Mouse (Mus musculus) T-helper 2 cell (primary cell): ENCODE measurements at regions not wholly inside any gene's neighbourhood (a gene's known extent, or its start where the extent isn't known, plus 50 kb on each side); places are given as distances from the start of the nearest gene placed in this dataset.

Experiments used
- in situ Hi-C: fragments of 300-600 bp; cut with MboI, MseI; formaldehyde crosslinking; loops from one replicate; pipeline ENCODE4 v1.15.1; 2025; ENCODE audit warnings: high pct_unique_total_duplicates

DNA sequence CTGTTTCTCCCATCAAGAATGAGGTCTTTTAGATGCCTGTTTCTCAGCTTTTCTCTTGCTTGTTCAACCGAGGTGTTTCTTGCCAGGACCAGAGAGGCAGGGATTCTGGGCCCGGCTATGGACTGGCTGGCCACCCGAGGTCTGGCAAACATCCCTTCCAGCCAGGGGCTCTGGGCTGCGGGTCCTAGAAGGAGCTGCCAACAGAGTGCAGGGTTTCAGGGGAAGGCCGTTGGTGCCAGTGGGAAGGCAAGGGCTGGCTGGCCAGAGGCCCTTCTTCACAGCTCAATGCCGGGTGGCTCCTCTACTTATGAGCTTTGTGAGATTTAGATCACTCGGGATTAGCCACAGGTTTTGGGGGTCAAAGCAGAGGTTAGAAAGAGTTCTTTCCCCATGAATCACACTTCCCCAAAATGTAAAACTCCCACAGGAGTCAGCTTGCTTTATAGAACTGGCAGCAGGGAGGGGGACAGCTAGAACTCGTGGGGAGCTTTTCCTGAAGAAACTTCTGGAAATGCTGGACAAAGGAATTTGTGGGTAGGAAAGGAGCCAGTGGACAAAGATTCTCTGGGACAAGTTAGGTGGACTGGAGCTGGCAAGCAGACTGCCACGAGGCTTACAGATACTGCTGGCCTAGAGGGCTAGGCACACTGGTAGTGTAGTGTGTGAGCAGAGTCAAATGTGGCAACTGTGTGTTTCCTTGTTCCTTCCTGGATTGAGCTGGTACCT, 104.1 kb upstream of the Vps8 start:
- in situ Hi-C loops: no loop called here

DNA sequence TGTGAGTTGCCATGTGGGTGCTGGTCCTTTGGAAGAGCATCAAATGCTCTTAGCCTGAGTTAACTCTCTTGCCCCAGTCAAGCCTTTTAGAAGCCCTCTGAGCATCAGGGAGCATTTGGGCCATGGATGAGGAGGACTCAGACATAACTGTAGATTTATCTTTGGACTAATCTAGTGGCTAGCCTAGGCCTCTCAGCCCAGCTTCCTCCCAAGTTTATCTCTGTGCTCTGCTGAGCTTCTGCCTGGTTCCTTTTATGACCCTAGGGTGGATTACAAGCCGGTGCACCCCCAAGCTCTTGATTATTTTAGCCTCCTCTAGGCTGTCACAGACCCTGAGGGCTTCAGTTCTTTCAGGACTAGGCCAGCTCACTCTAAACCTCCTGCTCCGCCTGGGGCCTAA, 102.6 kb upstream of the Vps8 start:
- in situ Hi-C loops: loop anchor here (5.0 kb wide), 1 partner anchor 33 kb away; no protein-coding TSS in a partner anchor

DNA sequence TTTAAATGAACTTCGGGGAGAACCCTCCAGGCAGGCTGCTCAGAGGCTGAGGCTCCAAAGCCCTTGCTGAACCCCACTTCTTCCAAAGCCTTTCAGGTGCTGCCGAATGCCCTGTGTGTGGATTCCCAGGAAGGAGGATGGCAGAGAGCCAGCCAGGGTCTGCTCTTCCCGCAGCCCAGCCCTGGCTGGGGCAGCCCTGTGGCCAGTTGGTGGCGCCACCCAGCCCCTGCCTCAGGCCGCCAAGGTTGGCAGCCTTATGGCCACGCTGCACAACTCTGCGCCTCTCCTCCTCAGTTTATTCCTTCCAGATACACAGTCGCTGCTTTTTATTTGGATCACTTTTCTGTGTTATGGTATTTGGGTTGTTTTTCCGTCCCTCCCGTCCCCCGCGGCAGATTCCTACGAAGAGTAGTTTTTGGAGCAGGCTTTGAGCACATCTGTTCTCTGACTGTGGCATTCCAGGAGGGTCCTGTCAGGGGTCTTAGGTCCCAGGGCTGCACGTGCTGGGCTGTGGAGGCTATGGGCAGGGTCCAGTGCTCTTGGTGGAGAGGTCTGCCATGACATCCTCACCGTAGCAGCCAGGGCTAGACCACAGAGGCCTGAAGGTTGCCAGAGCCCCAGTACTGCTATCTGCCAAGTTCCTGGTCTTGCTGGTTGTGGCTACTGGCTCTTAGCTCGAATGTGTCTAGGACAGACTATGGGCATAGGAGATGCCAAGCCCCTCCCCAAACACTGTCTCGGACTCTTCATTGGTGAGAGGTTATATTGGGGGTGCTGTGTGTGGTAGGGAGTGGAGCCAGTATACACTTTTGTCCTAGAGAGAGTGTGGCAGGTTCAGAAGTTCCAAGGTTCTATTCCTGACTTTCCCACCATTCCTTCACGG, 101.5 kb upstream of the Vps8 start:
- in situ Hi-C loops: loop anchor here (5.0 kb wide), 1 partner anchor 34 kb away; no protein-coding TSS in a partner anchor

DNA sequence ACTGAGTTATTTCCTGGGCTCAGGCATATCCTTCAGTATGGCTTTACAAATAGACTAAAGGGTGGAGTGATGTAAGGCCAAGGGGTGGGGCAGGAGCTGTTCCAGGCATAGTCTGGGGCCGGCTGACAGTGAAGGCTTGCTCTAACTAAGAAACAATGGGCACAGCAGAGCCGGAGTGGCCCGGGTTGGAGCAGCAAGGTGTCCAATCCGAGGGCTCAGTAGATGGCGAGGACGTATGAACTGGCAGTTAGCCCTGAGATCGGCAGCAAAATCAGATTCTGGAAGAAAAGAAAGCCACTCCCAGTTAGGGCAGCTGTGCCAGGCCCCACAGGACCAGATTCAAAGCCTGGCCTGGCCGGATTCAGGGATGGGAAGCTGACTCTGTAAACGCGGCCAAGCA, 100.5 kb upstream of the Vps8 start:
- in situ Hi-C loops: loop anchor here (5.0 kb wide), 1 partner anchor 35 kb away; no protein-coding TSS in a partner anchor

DNA sequence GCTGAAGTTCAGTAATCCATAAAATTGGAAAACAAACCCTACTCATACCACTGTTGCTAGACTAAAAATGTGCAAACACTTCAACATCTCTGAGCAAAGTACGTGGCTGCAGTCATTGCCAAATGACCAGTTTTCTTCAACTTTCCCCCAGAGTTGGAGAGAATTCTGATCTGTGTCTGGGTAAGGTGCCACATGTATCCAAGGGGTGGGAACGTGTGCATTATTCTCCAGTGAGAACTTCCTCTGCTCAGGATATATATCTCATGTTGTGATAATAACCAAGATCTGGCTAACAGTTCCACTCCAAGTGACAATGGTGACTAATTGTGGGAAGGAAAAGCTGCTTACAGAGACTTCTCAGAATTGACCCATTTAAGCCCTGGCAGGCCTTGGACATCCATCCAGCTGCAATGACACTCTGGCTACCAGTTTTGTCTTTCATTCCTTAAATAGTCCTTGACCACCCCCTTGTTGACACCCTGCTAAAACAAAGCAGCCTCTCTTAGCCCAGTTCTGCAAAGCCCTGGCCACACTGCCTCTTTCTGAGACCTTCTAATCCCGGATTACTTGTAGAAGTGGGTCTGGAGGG, 99.4 kb upstream of the Vps8 start:
- in situ Hi-C loops: loop anchor here (5.0 kb wide), 1 partner anchor 36 kb away; no protein-coding TSS in a partner anchor

DNA sequence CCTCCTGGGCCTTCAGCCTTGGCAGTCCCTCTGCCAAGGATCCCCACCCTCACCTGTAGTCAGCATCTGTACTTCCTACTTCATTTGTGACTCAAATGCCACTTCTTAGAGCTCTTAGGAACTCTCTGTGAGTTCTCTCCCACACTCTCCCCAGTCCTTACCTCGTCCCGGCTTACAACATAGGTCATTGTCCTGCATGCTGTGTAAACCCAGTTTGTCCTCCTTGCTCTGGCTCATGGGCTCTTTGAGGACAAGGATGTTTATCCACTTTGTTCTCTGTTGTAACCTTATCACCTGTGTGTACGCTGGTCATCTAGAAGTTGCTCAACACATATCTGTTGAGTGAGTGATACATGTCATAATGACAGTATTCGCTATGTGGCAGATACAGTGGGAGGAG, 94.9 kb upstream of the Vps8 start:
- in situ Hi-C loops: no loop called here

DNA sequence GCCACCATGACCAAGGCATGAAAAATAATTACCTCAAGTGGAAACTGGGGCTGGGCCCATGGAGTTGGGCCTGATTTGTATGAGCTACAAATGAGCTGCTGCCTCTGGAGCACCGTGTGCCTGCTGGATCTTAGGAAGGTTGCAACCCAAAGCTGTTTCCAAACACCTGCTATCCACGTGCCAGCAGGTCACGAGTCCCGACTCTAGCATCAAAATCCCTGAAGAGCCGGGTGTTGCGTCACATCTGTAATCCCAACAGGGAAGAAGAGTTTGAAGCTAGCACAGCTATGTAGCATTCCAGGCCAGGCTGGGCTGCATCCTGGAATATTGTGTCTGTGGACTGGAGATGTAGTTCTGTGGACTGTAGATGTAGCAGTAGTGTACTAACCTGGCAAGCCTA, 93.7 kb upstream of the Vps8 start:
- in situ Hi-C loops: no loop called here

DNA sequence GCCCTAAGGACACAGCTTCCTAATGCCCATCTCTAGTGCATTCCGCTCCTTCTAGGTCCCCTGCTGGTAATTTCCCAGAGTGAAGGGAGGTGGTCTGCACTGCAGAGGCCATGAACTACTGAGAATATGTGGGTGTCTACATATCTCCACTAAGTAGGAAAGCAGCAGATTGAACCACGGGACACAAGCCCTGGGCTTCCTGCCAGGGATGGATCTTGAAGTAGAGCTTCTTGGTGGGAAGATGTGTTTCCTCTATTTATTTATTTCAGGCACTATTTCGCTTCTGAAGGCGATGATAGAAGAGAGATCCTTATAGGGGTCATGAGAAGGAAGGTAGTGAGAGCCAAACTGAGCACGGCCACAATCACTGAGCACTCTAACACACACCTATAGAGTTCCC, 91.7 kb upstream of the Vps8 start:
- in situ Hi-C loops: no loop called here

DNA sequence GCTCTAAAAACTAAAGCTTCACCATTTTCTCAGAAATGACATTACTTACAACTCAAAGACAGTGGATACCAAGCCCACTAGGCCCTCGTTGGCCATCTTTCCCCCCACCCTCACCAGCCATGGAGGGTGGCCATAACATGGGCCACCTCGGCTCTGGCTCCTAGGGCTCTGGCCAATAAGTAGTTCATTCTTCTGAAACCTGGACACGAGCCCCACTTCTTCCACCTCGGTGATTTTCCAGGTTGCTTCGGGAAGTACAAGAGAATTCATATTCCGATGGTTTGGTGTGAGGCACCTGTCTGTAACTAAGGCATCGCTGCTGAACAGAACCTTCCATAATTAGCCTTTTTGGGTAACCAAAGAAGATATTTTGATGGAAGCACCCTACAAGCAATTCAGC, 90.5 kb upstream of the Vps8 start:
- in situ Hi-C loops: no loop called here

DNA sequence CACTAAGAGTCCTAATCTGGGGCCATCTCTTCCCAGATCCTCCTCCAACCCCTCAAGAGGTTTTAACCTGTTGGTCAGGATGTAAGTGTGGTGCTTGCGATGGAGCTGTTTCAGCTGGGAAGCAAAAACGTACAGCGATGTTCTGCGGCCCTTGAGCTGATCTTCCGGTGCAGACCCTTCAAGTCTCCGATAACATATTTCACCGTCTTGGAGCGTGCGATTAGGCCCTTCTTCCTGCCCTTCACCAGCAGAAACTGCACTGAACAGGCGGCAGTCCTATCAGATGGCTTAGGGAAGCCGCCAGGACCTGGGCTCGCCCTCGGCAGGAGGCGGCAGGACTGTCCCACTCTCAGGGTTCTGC, 90.1 kb upstream of the Vps8 start:
- in situ Hi-C loops: no loop called here

DNA sequence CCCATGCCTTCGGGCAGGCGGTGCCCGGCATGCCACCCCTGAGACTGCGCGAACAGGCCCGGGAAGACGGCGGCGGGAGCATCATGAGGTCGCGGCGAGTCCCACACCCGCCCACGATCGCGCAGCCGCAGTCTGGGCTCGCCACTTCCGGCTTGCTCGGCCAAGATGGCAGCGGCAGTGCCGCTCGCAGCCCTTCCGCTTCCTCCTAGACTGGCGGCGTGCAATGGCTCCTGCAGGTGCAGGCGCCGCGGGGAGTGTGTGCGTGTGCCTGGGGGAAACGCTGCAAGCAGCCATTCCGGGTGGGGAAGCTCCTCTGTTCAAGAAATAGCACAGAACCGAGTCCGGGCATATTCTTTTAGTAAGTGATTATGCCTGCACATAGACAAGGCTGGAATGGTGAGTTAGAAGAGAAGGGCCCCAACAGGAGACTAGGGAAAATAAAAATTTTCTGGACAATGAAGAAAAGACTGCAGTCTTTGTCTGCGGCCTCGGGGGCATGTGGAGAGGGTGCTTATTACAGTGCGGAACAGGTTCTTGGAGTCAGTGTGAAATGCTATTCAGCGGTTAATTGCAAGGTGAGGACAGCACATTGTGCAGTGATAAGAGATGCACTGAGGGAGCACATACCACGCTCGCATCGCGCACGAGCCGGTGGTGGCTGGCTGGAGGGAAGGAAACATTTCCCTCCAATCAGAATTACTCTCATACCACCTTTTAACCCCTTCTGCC, 89.5 kb upstream of the Vps8 start:
- in situ Hi-C loops: no loop called here

DNA sequence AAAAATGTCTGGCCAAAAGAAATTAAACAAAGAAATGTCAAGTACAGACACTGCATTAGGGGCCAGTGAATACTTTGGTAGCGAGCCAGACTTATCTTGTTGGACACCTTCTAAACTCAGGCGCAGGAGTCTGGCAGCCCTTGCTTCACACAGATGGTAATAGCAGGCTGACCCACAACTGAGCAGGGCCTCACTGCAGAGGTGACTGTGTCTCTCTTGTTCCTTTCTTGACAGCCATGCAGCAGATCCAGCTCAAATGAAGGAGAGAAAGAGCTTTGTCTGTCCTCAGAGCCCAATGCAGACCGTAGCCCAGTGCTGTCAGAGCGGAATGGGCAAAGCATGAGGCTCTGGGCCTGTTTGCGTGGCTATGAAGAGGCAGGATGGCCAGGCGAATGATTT, 83.9 kb upstream of the Vps8 start:
- in situ Hi-C loops: no loop called here

DNA sequence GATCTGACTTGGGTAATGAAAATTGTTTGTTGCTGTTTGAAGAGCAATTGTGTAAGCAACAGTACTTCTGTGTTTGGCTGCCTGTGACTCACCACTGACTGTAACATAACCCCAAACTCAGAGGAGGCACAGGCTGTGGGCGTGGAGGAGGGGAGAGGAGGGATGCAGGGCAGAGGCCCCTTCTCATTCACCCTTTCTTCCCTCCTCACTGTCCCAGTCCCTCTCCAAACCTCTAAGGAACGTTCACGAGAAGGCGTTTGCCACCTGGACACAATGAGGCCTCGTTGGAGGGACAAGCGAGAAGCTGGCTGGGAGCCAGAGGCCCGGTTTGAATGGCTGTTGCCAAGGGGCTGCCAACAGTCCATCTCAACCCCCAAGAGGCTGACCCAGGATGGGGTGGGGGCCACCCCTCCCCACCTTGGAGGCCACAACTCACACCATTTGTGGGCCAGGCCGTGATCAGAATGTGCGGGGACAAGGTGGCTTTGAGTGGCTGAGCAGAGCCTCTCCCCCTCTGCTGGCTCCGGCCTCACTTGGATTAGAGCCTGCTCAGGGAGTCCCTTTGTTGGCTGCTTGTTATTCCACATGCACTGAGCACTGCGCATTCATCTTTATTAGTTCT, 83.3 kb upstream of the Vps8 start:
- in situ Hi-C loops: no loop called here

DNA sequence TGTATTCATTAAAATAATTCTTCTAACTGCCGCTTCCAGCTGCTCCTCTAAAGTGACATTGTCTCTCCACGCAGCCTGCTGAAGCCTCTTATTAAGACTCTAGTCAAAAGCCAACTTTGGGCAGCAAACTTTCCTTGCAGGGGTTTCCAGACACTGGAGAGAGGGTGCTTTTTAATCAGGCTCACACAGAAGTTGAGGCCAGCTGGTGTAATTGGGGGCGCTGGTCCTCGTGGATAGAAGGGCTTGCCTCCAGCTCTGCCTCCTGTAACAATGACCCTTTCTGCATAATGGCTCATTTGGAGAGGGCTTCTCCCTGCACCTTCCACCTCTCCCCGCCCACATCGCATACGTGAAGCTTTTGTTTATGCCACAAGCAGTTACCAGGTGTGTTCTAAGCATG, 82.8 kb upstream of the Vps8 start:
- in situ Hi-C loops: no loop called here

DNA sequence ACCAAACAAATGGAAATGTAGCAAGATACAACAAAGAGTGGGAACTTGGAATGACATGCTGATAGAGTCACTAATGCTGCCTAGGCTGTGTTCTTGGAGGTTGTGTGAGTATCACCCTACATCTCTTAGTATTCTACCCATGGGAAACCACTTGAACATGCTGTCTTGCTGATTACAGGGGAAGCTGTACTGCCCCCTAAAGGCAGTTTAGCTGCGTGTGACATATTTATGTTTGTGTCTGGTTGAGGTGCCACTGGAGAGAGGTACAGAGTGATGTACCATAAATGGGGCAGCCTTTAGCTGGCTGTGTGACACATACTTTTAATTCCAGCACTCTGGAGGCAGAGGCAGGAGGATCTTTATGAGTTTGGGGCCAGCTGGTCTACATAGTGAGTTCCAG, 73.0 kb upstream of the Vps8 start:
- in situ Hi-C loops: loop anchor here (25.0 kb wide), 1 partner anchor 1713 kb away; the partner anchor contains the start of gene Olfr171

DNA sequence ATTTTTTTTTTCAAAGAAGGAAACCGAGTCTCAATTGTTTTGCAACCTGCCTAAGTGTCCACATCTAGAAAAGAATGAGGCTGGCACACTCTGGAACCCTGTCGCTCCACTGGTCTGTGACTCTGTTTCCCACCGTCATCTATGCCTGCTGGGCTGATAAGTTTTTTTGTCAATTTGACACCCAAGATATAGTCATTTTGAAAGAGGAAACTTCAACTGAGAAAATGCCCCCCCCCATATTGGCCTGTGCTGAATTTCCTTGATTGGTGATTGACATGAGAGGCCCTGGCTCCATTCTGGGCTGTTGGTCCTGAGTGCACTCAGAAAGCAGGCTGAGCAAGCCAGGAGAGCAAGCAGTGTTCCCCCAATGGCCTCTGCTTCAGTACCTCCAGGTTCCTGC, 71.6 kb upstream of the Vps8 start:
- in situ Hi-C loops: loop anchor here (25.0 kb wide), 1 partner anchor 1714 kb away; the partner anchor contains the start of gene Olfr171

DNA sequence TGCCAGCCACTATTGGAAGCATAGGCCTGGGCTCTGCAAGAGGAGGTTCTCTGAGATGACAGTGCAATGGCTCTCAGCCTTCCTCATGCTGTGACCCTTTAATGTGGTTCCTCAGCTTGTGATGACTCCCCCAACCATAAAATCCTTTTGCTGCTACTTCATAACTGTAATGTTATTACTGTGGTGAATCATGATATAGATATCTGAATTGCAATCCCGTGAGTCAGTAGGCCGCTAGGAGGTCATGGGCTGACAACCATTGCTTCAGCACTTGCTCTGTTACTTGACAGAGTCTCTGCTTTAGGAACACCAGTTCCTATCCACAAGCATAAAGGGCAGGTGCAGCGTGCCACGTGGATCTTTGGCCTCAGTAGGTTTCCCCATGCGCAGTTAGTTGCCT, 69.8 kb upstream of the Vps8 start:
- in situ Hi-C loops: loop anchor here (25.0 kb wide), 1 partner anchor 1716 kb away; the partner anchor contains the start of gene Olfr171

DNA sequence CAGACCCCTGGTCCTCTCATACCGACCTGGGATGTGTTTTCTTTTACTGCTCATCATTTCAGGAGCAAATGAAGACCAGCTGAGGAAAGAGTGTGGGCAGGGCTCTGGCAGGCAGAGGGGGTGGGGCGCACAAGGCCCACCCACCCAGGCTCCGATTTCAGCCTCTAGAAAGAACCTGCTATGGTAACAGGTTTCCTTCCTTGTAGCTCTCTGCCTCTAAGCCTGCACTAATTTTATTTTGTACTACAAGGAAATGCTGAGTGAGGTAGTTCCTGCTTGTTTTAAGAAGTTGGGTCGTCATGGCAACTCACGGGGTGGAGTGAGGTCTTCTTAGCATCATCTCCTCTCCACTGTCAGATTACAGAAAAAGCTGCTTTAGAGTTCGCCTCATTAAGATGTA, 69.4 kb upstream of the Vps8 start:
- in situ Hi-C loops: loop anchor here (25.0 kb wide), 1 partner anchor 1716 kb away; the partner anchor contains the start of gene Olfr171

DNA sequence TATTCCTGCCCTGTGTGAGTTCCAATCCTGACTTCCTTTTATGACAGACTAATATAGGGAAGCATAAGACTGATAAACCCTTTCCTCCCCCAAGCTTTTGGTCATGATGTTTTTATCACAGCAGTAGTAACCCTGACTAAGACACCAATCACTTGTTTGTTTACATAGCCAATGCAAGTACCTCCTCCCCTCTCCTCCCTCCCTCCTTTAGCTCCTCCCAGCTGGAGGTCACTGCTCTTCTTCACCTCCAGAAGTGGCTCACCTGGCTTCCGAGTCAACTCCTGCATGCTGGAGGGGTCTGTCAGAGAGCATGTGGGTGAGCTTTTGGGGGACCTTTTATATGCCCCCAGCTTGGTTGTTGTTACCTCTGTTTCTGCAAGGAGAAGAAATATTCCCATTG, 67.3 kb upstream of the Vps8 start:
- in situ Hi-C loops: loop anchor here (25.0 kb wide), 1 partner anchor 1718 kb away; the partner anchor contains the start of gene Olfr171

DNA sequence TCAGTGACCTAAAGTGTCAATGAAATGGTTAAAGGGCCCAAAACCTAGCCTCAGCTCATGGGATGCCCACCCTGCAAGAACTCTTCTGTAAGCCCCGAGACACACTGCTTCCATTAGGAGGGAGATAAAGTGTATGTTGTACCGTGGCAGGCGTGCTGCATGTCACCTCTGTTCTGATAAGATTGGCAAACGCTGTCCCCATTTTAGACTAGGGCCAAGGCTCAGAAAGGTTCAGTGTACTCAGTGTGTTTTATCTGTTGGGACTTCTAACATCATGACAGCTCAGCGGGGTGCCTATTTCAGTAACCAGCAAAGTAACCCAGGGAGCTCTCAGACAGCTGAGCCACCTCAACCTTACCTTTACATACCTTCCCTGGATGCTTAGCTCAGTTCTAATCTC, 65.5 kb upstream of the Vps8 start:
- in situ Hi-C loops: loop anchor here (25.0 kb wide), 1 partner anchor 1720 kb away; the partner anchor contains the start of gene Olfr171
